Mouse (Mus musculus): ENCODE measurements around the gene Thrap3. TPM values are rescaled to one million over a fixed set of nuclear protein-coding genes. Genes with fewer than 3 reads are reported as not detected.
"Not testable (repeated sequence)": the region's sequence is repeated elsewhere in the genome, so short reads cannot be mapped to it uniquely, and the experiment has no call there.

Gene Thrap3
- total RNA-seq, 1 experiment from 2014 or later, result 515 TPM

GRCm38 (mm10) chr4:126190636-126191035 is 11.9 kb downstream of the Thrap3 start:
- ATAC-seq (replicated peaks in 1 of 2; ENCODE audit: insufficient read depth in 1 of 2, low FRiP score in 2 of 2, low TSS enrichment in 1 of 2, low read depth in 1 of 2, poor library complexity in 2 of 2, severe bottlenecking in 2 of 2), result no peak

GRCm38 (mm10) chr4:126187096-126187495 is 15.5 kb downstream of the Thrap3 start:
- no peak for ATAC-seq (replicated peaks in 1 of 2; ENCODE audit: insufficient read depth in 1 of 2, low FRiP score in 2 of 2, low TSS enrichment in 1 of 2, low read depth in 1 of 2, poor library complexity in 2 of 2, severe bottlenecking in 2 of 2)

DNA sequence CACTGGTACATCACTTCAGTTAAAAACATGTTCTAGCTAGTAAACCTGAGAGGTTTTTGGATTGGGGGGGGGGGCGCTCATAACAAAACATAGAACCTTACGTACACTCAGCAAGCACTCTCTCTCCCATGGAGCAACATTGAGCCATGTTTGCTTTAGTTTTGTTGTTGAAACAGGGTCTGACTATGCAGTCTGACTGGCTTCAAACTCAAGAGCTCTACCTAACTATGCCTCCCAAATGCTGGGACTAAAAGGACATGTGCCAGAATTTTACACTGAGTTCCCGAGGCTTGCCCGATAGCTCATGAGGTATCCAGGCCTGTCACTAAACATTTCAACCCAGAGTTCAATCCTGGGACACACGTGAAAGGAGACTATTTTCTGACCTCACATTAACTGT is 19.5 kb downstream of the Thrap3 start:
- no peak for ATAC-seq (replicated peaks in 1 of 2; ENCODE audit: insufficient read depth in 1 of 2, low FRiP score in 2 of 2, low TSS enrichment in 1 of 2, low read depth in 1 of 2, poor library complexity in 2 of 2, severe bottlenecking in 2 of 2)

GRCm38 (mm10) chr4:126181170-126181957 is 21.2 kb downstream of the Thrap3 start:
- peak; percentile 81 to 91 for ATAC-seq (replicated peaks in 1 of 2; ENCODE audit: insufficient read depth in 1 of 2, low FRiP score in 2 of 2, low TSS enrichment in 1 of 2, low read depth in 1 of 2, poor library complexity in 2 of 2, severe bottlenecking in 2 of 2)

- ATAC-seq (replicated peaks in 1 of 2; ENCODE audit: insufficient read depth in 1 of 2, low FRiP score in 2 of 2, low TSS enrichment in 1 of 2, low read depth in 1 of 2, poor library complexity in 2 of 2, severe bottlenecking in 2 of 2), result not testable (repeated sequence)
Measured at GRCm38 (mm10) chr4:126175980-126176379, 26.6 kb downstream of the Thrap3 start.

DNA sequence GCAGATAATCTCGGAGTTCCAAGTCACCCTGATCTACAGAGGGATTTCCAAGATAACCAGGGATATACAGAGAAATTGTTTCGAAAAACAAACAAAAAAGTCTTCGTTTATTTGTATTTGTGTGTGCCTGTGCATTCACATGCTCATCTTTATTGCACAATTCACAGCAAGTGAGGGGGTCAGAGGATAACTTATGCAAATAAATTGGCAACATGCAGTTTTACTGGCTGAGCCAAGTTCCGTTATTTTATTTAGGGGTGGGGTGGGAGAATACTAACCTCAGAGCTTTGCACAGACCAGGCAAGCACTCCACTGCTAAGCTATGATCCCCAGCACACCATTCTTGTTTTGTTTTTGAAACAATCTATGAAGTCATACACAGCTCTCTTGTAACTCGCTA is 28.8 kb downstream of the Thrap3 start:
- ATAC-seq (replicated peaks in 1 of 2; ENCODE audit: insufficient read depth in 1 of 2, low FRiP score in 2 of 2, low TSS enrichment in 1 of 2, low read depth in 1 of 2, poor library complexity in 2 of 2, severe bottlenecking in 2 of 2), result no peak

DNA sequence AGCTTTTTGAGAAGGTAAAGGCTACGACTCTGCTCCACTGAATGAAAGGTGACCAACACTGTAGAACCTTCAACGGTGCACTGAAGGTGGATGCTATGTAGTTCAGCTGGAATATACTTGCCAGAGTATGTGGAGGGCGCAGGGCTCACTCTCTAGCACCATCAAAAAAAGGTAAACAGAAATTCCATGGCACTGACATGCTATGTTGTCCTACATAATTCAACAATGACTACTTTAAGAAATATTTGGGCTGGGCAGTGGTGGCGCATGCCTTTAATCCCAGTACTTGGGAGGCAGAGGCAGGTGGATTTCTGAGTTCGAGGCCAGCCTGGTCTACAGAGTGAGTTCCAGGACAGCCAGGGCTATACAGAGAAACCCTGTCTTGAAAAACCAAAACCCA is 31.8 kb downstream of the Thrap3 start:
- ATAC-seq (replicated peaks in 1 of 2; ENCODE audit: insufficient read depth in 1 of 2, low FRiP score in 2 of 2, low TSS enrichment in 1 of 2, low read depth in 1 of 2, poor library complexity in 2 of 2, severe bottlenecking in 2 of 2), result not testable (repeated sequence)

DNA sequence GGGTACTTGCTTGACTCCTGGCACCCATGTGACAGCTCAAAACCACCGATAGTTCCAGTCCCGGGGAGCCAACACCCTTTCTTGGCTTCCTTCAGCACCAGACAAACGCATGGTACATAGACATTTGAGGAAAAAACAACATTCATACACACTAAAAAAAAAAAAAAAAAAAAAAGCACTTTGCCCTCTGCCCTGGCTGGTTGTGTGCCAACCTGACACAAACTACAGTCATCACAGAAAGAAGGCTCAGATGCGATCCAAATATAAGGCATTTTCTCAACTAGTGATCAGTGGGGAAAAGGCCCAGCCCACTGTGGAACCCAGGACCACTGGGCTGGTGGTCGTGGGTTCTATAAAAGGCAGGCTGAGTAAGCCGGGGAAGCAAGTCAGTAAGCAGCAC is 33.7 kb downstream of the Thrap3 start:
- no peak for ATAC-seq (replicated peaks in 1 of 2; ENCODE audit: insufficient read depth in 1 of 2, low FRiP score in 2 of 2, low TSS enrichment in 1 of 2, low read depth in 1 of 2, poor library complexity in 2 of 2, severe bottlenecking in 2 of 2)

GRCm38 (mm10) chr4:126166084-126166483 is 36.5 kb downstream of the Thrap3 start:
- ATAC-seq (replicated peaks in 1 of 2; ENCODE audit: insufficient read depth in 1 of 2, low FRiP score in 2 of 2, low TSS enrichment in 1 of 2, low read depth in 1 of 2, poor library complexity in 2 of 2, severe bottlenecking in 2 of 2), result no peak

DNA sequence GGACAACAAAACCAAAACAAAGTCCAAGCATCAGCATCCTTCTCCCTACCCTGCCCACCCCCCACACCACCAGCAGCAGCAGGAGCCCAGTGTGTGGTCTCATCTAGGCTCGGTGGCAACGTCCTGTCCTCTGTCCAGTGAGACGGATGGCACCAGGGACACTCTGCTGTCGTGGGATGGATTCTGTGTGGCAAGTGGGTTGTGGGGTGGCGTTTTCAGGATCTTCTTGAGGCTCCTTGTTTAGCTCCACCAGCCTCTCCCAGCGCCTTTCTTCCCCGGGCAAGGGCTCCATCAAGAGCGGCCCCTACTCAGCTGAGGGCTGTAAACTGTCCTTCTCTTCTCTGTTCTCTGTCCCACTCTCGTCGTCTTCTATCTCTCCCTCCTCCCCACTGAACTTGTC is 37.5 kb downstream of the Thrap3 start:
- not testable (repeated sequence) for ATAC-seq (replicated peaks in 1 of 2; ENCODE audit: insufficient read depth in 1 of 2, low FRiP score in 2 of 2, low TSS enrichment in 1 of 2, low read depth in 1 of 2, poor library complexity in 2 of 2, severe bottlenecking in 2 of 2)

GRCm38 (mm10) chr4:126163685-126164084 is 38.9 kb downstream of the Thrap3 start:
- ATAC-seq (replicated peaks in 1 of 2; ENCODE audit: insufficient read depth in 1 of 2, low FRiP score in 2 of 2, low TSS enrichment in 1 of 2, low read depth in 1 of 2, poor library complexity in 2 of 2, severe bottlenecking in 2 of 2), result no peak

DNA sequence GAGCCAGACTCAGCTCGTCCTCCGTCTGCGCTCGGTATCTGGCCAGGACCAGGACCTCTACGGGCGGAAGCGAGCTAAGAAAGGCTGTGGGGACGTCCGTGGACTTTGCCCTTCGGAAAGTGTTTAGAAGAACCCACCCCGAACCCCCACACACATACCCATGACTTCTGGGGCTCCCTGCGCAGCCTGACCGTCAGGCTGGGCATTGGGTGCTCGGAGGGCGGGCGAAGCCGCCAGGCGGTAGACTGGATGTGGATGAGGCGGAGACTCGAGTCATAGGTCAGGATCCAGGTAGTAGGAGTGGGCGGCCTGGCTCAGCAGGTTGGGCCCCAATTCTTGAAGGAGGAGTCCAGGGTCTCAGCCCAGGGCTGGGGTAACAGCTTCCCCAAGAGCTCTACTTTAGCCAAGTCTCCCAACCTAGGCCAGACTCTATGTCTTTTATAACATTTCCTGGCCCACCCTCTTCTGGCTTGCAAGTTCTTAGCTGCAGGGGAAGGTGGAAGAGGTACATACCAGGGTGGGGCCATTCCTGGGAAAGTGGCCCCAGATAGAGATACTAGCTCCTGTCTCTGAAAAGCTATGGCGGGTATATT is 39.4 kb downstream of the Thrap3 start, which contains the start of gene Sh3d21:
Gene Sh3d21, minus strand, starts transcription at position 425 of the 593 bp plus-strand sequence.
- ATAC-seq (replicated peaks in 1 of 2; ENCODE audit: insufficient read depth in 1 of 2, low FRiP score in 2 of 2, low TSS enrichment in 1 of 2, low read depth in 1 of 2, poor library complexity in 2 of 2, severe bottlenecking in 2 of 2), result peak; percentile 1 to 40; a peak in 2 of 4 replicates

GRCm38 (mm10) chr4:126162544-126163066 is 40.0 kb downstream of the Thrap3 start:
- ATAC-seq (replicated peaks in 1 of 2; ENCODE audit: insufficient read depth in 1 of 2, low FRiP score in 2 of 2, low TSS enrichment in 1 of 2, low read depth in 1 of 2, poor library complexity in 2 of 2, severe bottlenecking in 2 of 2), result peak; percentile 93 to 95

DNA sequence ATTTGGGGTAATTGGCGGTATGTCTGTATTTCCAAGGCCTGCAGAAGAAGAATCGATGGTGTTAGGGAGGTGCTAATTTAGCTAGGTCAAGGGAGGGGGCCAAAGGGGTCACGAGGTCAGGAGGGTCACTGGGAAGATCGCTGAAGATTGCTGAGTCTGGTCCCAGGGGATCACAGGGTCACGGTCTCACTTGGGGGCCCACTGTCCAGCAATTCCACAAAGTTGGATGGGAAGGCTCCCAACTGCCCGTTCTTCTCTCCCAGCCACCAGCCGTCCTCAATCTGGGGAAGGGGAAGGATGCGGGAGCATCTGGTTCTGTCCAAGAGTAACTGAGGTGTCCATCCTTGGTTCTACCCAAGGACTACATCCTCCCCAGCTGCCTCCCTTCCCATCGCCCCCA is 40.6 kb downstream of the Thrap3 start:
- no peak for ATAC-seq (replicated peaks in 1 of 2; ENCODE audit: insufficient read depth in 1 of 2, low FRiP score in 2 of 2, low TSS enrichment in 1 of 2, low read depth in 1 of 2, poor library complexity in 2 of 2, severe bottlenecking in 2 of 2)

DNA sequence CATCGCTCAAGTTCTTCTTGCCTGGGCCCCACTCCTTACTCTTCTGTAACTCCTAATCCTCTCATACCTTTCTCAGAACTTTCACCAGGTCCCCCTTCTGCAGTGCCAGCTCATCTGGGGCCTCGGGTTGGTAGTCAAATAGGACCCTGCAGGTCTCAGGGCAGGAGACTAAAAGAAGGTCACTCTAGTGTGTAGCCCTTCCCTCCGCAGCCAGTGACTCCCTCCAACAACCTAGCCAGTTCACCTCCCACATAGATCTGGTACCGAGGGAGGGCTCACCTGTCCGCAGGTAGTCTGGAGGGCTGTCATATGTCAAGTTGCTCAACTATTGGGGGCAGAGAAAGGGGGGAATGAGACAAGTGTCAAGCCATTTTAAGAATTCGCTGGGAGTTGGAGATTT is 41.1 kb downstream of the Thrap3 start:
- ATAC-seq (replicated peaks in 1 of 2; ENCODE audit: insufficient read depth in 1 of 2, low FRiP score in 2 of 2, low TSS enrichment in 1 of 2, low read depth in 1 of 2, poor library complexity in 2 of 2, severe bottlenecking in 2 of 2), result no peak

DNA sequence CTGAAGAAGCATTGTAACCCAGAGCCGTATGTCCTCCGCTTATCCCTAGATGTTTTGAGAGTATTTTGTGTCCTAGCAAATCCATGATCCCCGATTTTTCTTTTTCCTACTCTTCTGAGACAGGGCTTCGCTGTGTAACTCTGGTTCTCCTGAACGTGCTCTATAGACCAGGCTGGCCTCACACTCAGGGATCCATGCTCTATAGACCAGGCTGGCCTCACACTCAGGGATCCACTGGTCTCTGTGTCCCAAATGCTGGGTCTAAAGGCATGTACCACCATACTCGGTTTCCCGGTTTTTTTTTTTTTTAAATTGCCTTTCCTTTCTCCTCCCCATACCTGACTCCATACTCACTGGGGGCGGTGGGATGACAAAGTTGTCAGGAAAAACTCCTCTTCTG is 41.6 kb downstream of the Thrap3 start:
- no peak for ATAC-seq (replicated peaks in 1 of 2; ENCODE audit: insufficient read depth in 1 of 2, low FRiP score in 2 of 2, low TSS enrichment in 1 of 2, low read depth in 1 of 2, poor library complexity in 2 of 2, severe bottlenecking in 2 of 2)

GRCm38 (mm10) chr4:126159455-126159854 is 43.1 kb downstream of the Thrap3 start:
- ATAC-seq (replicated peaks in 1 of 2; ENCODE audit: insufficient read depth in 1 of 2, low FRiP score in 2 of 2, low TSS enrichment in 1 of 2, low read depth in 1 of 2, poor library complexity in 2 of 2, severe bottlenecking in 2 of 2), result no peak

DNA sequence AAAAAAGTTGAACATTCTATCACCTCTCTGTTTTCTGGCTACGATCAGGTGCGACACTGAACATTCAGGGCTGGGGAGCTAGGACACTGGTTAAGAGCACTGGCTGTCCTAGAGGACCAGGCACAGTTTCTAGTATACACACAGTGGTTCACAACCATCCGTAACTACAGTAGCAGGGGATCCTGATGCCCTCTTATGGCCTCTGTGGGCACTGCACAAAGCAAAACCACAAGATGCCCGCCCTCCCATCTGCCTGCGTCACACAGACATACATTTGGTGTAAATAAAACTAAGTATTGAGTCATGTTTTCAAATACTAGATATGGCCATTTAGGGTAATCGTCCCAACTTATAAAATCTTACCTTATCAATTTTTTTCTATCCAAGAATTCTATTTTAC is 45.0 kb downstream of the Thrap3 start:
- ATAC-seq (replicated peaks in 1 of 2; ENCODE audit: insufficient read depth in 1 of 2, low FRiP score in 2 of 2, low TSS enrichment in 1 of 2, low read depth in 1 of 2, poor library complexity in 2 of 2, severe bottlenecking in 2 of 2), result no peak; a peak in 1 of 4 replicates

Measured in hematopoietic stem cell, adult 5-6 weeks (primary cell).